Comparison of ENCODE assay signal across 8 mouse cellular contexts in genomic region chr19:44292941-44293768, GRCm38 (mm10). TPM values are rescaled to one million over a fixed set of nuclear protein-coding genes. Genes with fewer than 3 reads are reported as not detected.
DNase-seq lines count a peak whose midpoint lies in the region; ATAC-seq lines count a peak whose summit lies in the region.

Gene Scd2 (plus strand): TSS chr19:44293674.

- H3K9me3 ChIP-seq in forebrain, embryonic 10.5 days: no peaks in the 10 kb centered on the region
- no peaks in the 10 kb centered on the region for H3K9me3 ChIP-seq in hindbrain, embryonic 16.5 days (ENCODE audit: control insufficient read depth, low read length)
- no peaks in the 10 kb centered on the region for H3K9me3 ChIP-seq in liver, embryonic 13.5 days (replicated peaks)
- no peaks in the 10 kb centered on the region for H3K9me3 ChIP-seq in stomach, embryonic 14.5 days (ENCODE audit: control insufficient read depth, low read depth, low read length)

- 3% methylated on average over 21 of the region's 21 CpGs for WGBS in forebrain, embryonic 10.5 days
- 1% methylated on average over 21 of the region's 21 CpGs for WGBS in hindbrain, embryonic 16.5 days
- 4% methylated on average over 21 of the region's 21 CpGs for WGBS in liver, embryonic 13.5 days (ENCODE audit: insufficient replicate concordance)
- 2% methylated on average over 21 of the region's 21 CpGs for WGBS in stomach, embryonic 14.5 days

- H3K4me2 ChIP-seq in hindbrain, embryonic 16.5 days (ENCODE audit: low read length): peak within 1 kb of the TSS; percentile 100
- peak within 1 kb of the TSS; percentile 83 for H3K4me2 ChIP-seq in liver, embryonic 13.5 days
- peak within 1 kb of the TSS; percentile 88 for H3K4me2 ChIP-seq in stomach, embryonic 14.5 days (replicated peaks; ENCODE audit: low read depth, low read length)

- no peak for ATAC-seq in hindbrain, embryonic 16.5 days
- ATAC-seq in liver, embryonic 13.5 days (ENCODE audit: low read depth): peak; percentile 34
- ATAC-seq in stomach, embryonic 14.5 days (ENCODE audit: insufficient number of reproducible peaks, insufficient read depth, low FRiP score, low read depth): no peak; the same call in 1 of the 2 replicates

- peak within 1 kb of the TSS; percentile 76 for H3K4me3 ChIP-seq in forebrain, embryonic 10.5 days
- H3K4me3 ChIP-seq in hindbrain, embryonic 16.5 days (ENCODE audit: low read length): peak within 1 kb of the TSS; percentile 87
- peak within 1 kb of the TSS; percentile 74 for H3K4me3 ChIP-seq in liver, embryonic 13.5 days (replicated peaks)
- peak within 1 kb of the TSS; percentile 96 for H3K4me3 ChIP-seq in stomach, embryonic 14.5 days (ENCODE audit: low read depth, low read length)

- H3K27me3 ChIP-seq in forebrain, embryonic 10.5 days (ENCODE audit: poor library complexity, severe bottlenecking): no peaks in the 10 kb centered on the region
- no peaks in the 10 kb centered on the region for H3K27me3 ChIP-seq in hindbrain, embryonic 16.5 days (replicated peaks; ENCODE audit: control insufficient read depth, insufficient read depth, low read length)
- no peaks in the 10 kb centered on the region for H3K27me3 ChIP-seq in liver, embryonic 13.5 days
- no peaks in the 10 kb centered on the region for H3K27me3 ChIP-seq in stomach, embryonic 14.5 days (ENCODE audit: control insufficient read depth, insufficient read depth, low read length)

- DNase-seq in left cerebral cortex, adult 18-20 months (ENCODE audit: low spot score in 2 of 2): no peak
- no peak for DNase-seq in left cerebral cortex, adult 9 months (ENCODE audit: low spot score in 2 of 2)
- peak; percentile 84 for DNase-seq in ZHBTc4 (ENCODE audit: low read depth, low spot score)
- DNase-seq in forebrain, embryonic 10.5 days (ENCODE audit: extremely low spot score, low spot score): peak; percentile 47
- peak; percentile 42 for DNase-seq in liver, embryonic 13.5 days
- DNase-seq in right cerebral cortex, postnatal 25 days: no peak

- H3K27ac ChIP-seq in forebrain, embryonic 10.5 days: peak within 1 kb of the TSS; percentile 97
- peak within 1 kb of the TSS; percentile 98 for H3K27ac ChIP-seq in hindbrain, embryonic 16.5 days (ENCODE audit: low read depth, low read length)
- peak within 1 kb of the TSS; percentile 94 for H3K27ac ChIP-seq in liver, embryonic 13.5 days
- peak within 1 kb of the TSS; percentile 98 for H3K27ac ChIP-seq in stomach, embryonic 14.5 days (ENCODE audit: low read length)

- peaks cover 73% of the 10 kb centered on the region for H3K4me1 ChIP-seq in forebrain, embryonic 10.5 days
- H3K4me1 ChIP-seq in hindbrain, embryonic 16.5 days (ENCODE audit: control insufficient read depth, insufficient read depth, low read depth, low read length): peaks cover 32% of the 10 kb centered on the region
- H3K4me1 ChIP-seq in liver, embryonic 13.5 days (replicated peaks): peaks cover 85% of the 10 kb centered on the region
- H3K4me1 ChIP-seq in stomach, embryonic 14.5 days (ENCODE audit: control insufficient read depth, insufficient read depth, low read length): peaks cover 37% of the 10 kb centered on the region

- H3K9ac ChIP-seq in hindbrain, embryonic 16.5 days (ENCODE audit: low read depth, low read length): peak within 1 kb of the TSS; percentile 97
- peak within 1 kb of the TSS; percentile 80 for H3K9ac ChIP-seq in liver, embryonic 13.5 days
- H3K9ac ChIP-seq in stomach, embryonic 14.5 days (replicated peaks; ENCODE audit: low read depth, low read length): peak within 1 kb of the TSS; percentile 97

- peaks cover 34% of the 10 kb centered on the region for H3K36me3 ChIP-seq in forebrain, embryonic 10.5 days (replicated peaks)
- 0 out of 2 replicates have a peak, but pooled peaks cover 3% of the 10 kb centered on the region for H3K36me3 ChIP-seq in hindbrain, embryonic 16.5 days (ENCODE audit: control insufficient read depth, insufficient read depth, low read length)
- H3K36me3 ChIP-seq in liver, embryonic 13.5 days: peaks cover 31% of the 10 kb centered on the region
- H3K36me3 ChIP-seq in stomach, embryonic 14.5 days (ENCODE audit: control insufficient read depth, insufficient read depth, low read length): peaks cover 21% of the 10 kb centered on the region

RNA-seq across cellular contexts. Expression of gene Scd2, which starts in this region (rescaled TPM):
- 100 to 1,000 TPM; 581 to 588 TPM for total RNA-seq in left cerebral cortex, adult 18-20 months (2021)
- polyA plus RNA-seq in forebrain, embryonic 10.5 days (2016; fragmentation: Nextera tagmentation; extraction: Ambion mirVana): 369 and 403 TPM in 2 replicates
- 290 and 322 TPM in 2 replicates for polyA plus RNA-seq in hindbrain, embryonic 16.5 days (2015; fragmentation: Nextera tagmentation; extraction: Ambion mirVana)
- 73.7 and 106 TPM in 2 replicates for polyA plus RNA-seq in liver, embryonic 13.5 days (2015; fragmentation: Nextera tagmentation; extraction: Ambion mirVana)
- 237 and 282 TPM in 2 replicates for polyA plus RNA-seq in stomach, embryonic 14.5 days (2014; fragmentation: Nextera tagmentation; extraction: Ambion mirVana)

Comparison
In these comparisons a context has a peak if more than half of its experiments do, and no peak if none do; other contexts are left out.
1. DNase-seq: peak in ZHBTc4 (single experiment), forebrain, embryonic 10.5 days (single experiment) and liver, embryonic 13.5 days (single experiment); none in left cerebral cortex, adult 18-20 months (0 of 2), left cerebral cortex, adult 9 months (0 of 2) and right cerebral cortex, postnatal 25 days (single experiment).
2. Peak in every context shown above with its lines, with median percentiles within 50 percentile points of each other: H3K27ac ChIP-seq, H3K4me3 ChIP-seq, H3K4me2 ChIP-seq and H3K9ac ChIP-seq.